Mouse (Mus musculus): ENCODE data around the gene Cdh4.

GRCm38 (mm10) chr2:179834892-179835291, 392.7 kb downstream of the Cdh4 start:
- TF ChIP-seq CTCF (IDR thresholded peaks at IDR 0.05; ENCODE audit: borderline replicate concordance, insufficient read depth, low read length) (no peak), POLR2A (IDR thresholded peaks at IDR 0.05; ENCODE audit: low read depth, low read length) (no peak)

Measured in embryonic fibroblast, embryonic 13.5 days (primary cell).